Mouse (Mus musculus): ENCODE measurements around the gene Teddm2. TPM values are rescaled to one million over a fixed set of nuclear protein-coding genes. Genes with fewer than 3 reads are reported as not detected.

The Teddm2 gene
- total RNA-seq, 2 experiments from 2014 or later: 3.6 to 3.9 TPM

GRCm38 (mm10) chr1:153846420-153846819 is 53.6 kb downstream of the Teddm2 start:
- intact Hi-C loops (cut with DNase I): loop anchor here (5.0 kb wide), 1 partner anchor 99 kb away; the partner anchor contains the start of gene Rnasel
- DNase-seq (ENCODE audit: low spot score in 2 of 2): no peak

- no peak for DNase-seq (ENCODE audit: low spot score in 2 of 2)
- intact Hi-C loops (cut with DNase I): no loop called here
These were observed 56.0 kb downstream of the Teddm2 start, which contains the start of gene Rgsl1 for GRCm38 (mm10) chr1:153844042-153844441. TSS of gene Rgsl1 (minus strand) at chr1:153844142.

GRCm38 (mm10) chr1:153842121-153842740 is 57.8 kb downstream of the Teddm2 start:
- DNase-seq (ENCODE audit: low spot score in 2 of 2): peak; percentile 9 to 23
- intact Hi-C loops (cut with DNase I): no loop called here

- no peak for DNase-seq (ENCODE audit: low spot score in 2 of 2)
- intact Hi-C loops (cut with DNase I): no loop called here
These were observed 64.0 kb downstream of the Teddm2 start for GRCm38 (mm10) chr1:153836036-153836435.

- DNase-seq (ENCODE audit: low spot score in 2 of 2): no peak
- intact Hi-C loops (cut with DNase I): no loop called here
These were observed 69.3 kb downstream of the Teddm2 start for GRCm38 (mm10) chr1:153830746-153831145.

- intact Hi-C loops (cut with DNase I): no loop called here
- no peak for DNase-seq (ENCODE audit: low spot score in 2 of 2)
These were observed 79.8 kb downstream of the Teddm2 start for GRCm38 (mm10) chr1:153820216-153820615.

- intact Hi-C loops (cut with DNase I): no loop called here
- DNase-seq (ENCODE audit: low spot score in 2 of 2): no peak
These were observed 85.8 kb downstream of the Teddm2 start for GRCm38 (mm10) chr1:153814278-153814677.

GRCm38 (mm10) chr1:153807390-153807993 is 92.5 kb downstream of the Teddm2 start:
- intact Hi-C loops (cut with DNase I): loop anchor here (5.0 kb wide), 1 partner anchor 55 kb away; no protein-coding TSS in a partner anchor

GRCm38 (mm10) chr1:153803530-153803929 is 96.5 kb downstream of the Teddm2 start:
- intact Hi-C loops (cut with DNase I): no loop called here
- DNase-seq (ENCODE audit: low spot score in 2 of 2): no peak

More at GRCm38 (mm10) chr1:153807390-153807993, 92.5 kb downstream of the Teddm2 start:
- peak; percentile 28 to 33 for DNase-seq (ENCODE audit: low spot score in 2 of 2)

GRCm38 (mm10) chr1:153802691-153803090 is 97.3 kb downstream of the Teddm2 start:
- intact Hi-C loops (cut with DNase I): no loop called here
- no peak for DNase-seq (ENCODE audit: low spot score in 2 of 2)

Small RNA genes lying within 50 kb of the gene (microRNA-seq; reads per million reads assigned to microRNA genes)
- 20.8 reads per million, percentile 38 among the genes with 10 or more reads in this experiment for gene Mir8114

Other genes with a start within 250 kb of the Teddm2 start
- 10 to 100 TPM; 61.6 to 65.5 TPM for gene Rgs8, start 247.2 kb downstream of the Teddm2 start, total RNA-seq (2021)
- 1 to 10 TPM; 8.4 to 9.5 TPM for gene Rgs16, start 159.9 kb downstream of the Teddm2 start, total RNA-seq (2021)
- 10 to 100 TPM; 10.1 to 10.6 TPM for gene Rnasel, start 150.8 kb downstream of the Teddm2 start, total RNA-seq (2021)
- gene Rgsl1, start 56.1 kb downstream of the Teddm2 start, total RNA-seq (2021): 1 to 10 TPM; 1.3 to 2.3 TPM
- not detected for gene Teddm1b, start 25.9 kb downstream of the Teddm2 start, total RNA-seq (2021)
- not detected for gene Teddm1a, start 8.5 kb downstream of the Teddm2 start, total RNA-seq (2021)
- 1,000 to 10,000 TPM; 1,847 to 2,050 TPM for gene Glul, start 284 bp downstream of the Teddm2 start, total RNA-seq (2021)

Data from left cerebral cortex, postnatal 36 days (tissue).